Mouse (Mus musculus): ENCODE data around the gene Gpam.
"Not testable (repeated sequence)": the region's sequence is repeated elsewhere in the genome, so short reads cannot be mapped to it uniquely, and the experiment has no call there.

Gene Gpam

GRCm38 (mm10) chr19:55127072-55127718, at the start of gene Gpam:
TSS of gene Gpam (minus strand) at chr19:55127238.
- no peak for DNase-seq (ENCODE audit: low read depth, low spot score)

GRCm38 (mm10) chr19:55171585-55171984, 44.5 kb upstream of the Gpam start:
- no peak for DNase-seq (ENCODE audit: low read depth, low spot score)

DNA sequence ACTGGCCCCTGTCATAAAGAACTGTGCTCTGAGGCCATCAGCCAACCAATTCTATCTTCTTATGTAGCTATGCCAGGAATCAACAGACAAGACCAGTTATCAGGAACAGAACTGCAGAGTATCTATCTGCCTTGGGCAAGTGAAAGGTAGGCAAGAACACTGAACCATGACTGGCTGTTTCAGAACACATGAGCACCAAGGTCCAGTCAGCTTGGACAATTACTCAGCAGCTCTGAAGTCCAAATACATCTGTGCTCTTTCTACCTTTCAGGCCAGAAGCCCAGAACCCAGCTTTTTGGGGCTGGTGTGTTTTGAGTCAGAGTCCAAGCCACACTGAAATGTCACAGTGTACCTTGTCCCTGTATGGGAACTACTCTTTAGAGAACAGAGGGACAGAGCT, 43.4 kb upstream of the Gpam start:
- DNase-seq (ENCODE audit: low read depth, low spot score), result no peak

GRCm38 (mm10) chr19:55169236-55169729, 42.2 kb upstream of the Gpam start:
- not testable (repeated sequence) for DNase-seq (ENCODE audit: low read depth, low spot score)

GRCm38 (mm10) chr19:55168360-55168759, 41.3 kb upstream of the Gpam start:
- DNase-seq (ENCODE audit: low read depth, low spot score), result no peak

DNA sequence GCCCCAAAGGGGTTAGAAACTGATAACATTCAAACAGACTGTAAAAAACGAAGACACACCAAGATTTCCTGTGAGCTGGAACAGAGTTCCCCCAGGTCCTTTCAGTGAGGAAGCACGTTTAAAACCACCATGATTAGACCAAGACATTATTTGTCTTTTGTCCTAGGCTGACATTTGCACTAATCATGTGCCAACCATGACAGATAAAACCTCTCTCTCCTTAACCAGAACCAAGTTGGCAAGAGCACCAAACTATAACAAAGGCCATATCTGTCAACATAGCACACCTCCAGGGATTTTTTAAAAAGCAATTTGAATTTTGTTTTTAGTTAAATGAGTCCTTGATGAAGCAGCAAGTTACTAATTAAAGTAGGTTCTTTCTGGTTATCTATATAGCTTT, 40.7 kb upstream of the Gpam start:
- DNase-seq (ENCODE audit: low read depth, low spot score), result no peak

DNA sequence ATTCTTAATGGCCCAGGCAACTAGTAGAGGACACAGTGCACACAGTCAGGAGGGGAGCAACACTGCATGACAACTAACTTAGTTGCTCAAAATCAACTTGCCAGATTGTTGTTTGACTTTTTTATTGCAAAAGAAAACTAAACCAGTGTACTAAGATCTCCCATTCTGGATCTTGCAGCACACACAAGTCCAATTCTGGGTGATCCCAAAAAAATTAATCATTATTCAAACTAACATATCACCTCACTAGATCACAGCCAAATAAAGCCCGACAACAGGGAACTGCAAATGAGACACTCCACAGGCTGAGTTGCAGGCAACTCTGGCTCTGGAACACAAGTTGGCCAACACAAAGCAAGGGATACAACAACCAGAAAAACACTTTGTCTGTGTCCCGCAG, 39.7 kb upstream of the Gpam start:
- no peak for DNase-seq (ENCODE audit: low read depth, low spot score)

- DNase-seq (ENCODE audit: low read depth, low spot score), result no peak
Measured at GRCm38 (mm10) chr19:55165954-55166353, 38.9 kb upstream of the Gpam start.

DNA sequence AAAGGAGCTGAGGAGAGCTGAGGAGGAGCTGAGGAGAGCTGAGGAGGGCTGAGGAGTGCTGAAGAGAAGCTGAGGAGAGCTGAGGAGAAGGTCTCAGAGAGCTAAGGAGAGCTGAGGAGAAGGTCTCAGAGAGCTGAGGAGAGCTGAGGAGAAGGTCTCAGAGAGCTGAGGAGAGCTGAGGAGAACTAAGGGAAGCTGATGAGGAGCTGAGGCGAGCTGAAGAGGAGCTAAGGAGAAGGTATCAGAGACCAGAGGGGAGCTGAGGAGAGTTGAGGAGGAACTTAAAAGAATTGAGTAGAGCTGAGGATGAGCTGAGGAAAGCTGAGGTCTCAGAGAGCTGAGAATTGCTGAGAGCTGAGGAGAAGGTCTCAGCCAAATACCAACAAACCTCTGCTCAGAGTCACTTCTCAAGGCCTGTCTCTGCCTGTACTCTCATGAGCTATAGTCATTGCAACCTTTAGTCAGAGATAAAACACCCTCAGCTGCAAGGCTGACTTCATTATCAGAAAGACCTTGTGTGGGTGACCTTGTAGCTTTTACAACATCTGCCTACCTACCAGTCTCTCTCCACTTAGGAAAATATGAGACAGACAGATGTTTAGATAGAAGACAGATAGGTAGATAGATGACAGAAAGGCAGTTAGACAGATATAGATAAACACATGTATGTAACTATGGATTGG, 38.3 kb upstream of the Gpam start:
- no peak for DNase-seq (ENCODE audit: low read depth, low spot score)

DNA sequence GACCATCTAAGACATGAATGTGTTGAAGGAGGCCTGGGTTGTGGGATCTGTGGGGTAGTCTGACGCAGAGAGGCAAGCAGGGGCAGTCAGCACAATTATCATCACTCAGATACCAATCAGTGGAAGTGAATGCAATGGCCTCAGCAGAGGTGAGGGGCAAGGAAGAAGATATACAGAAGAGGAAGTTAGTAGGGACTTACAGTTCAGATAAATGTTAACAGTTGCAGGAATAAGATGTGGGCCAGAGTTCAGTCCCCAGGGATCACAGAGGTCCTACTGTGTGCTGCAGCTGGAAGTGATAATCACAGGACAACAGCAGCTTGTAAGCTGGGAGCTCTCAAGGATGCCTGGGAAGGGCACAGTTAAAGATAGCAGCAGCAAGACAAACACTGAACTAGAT, 37.1 kb upstream of the Gpam start:
- DNase-seq (ENCODE audit: low read depth, low spot score), result no peak

GRCm38 (mm10) chr19:55162271-55162670, 35.2 kb upstream of the Gpam start:
- no peak for DNase-seq (ENCODE audit: low read depth, low spot score)

DNA sequence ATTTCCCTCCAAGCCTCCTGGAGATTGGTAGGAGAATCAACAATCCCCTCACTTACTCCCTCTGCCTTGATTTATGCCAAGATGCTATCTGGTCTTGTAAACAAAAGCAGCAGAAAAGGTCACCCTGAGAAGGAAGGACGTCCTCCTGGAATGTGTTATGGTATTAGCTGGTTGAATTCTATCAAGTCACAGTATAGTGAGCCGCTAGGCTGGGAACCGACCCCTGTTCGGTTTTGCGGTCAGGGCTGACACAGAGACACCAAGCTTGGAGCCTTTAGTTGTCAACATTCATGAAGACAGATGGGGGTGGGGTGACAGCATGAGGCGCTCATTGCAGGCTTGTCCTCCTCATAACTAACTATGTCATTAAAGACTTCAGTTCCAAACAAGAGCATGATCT, 32.8 kb upstream of the Gpam start:
- DNase-seq (ENCODE audit: low read depth, low spot score), result no peak

DNA sequence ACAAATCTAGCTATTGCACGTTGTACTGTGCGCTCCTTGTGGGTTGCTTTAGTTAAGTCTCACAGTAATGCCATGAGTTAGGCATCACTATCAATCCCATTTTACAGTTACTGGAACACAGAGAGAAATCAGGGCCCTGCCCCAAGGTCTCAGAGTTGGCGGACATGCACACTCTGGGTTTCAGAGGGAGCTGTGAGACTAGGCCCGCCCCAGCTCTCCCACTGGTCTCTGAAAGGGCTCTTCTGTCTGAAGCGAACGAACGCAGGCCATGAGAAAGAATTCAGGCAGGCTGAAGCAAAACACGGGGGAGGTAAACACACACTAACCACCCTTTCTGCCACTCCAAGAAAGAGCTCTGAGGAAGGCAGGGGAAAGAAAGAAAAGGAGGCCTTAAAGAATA, 31.6 kb upstream of the Gpam start:
- no peak for DNase-seq (ENCODE audit: low read depth, low spot score)

GRCm38 (mm10) chr19:55157029-55157428, 30.0 kb upstream of the Gpam start:
- DNase-seq (ENCODE audit: low read depth, low spot score), result no peak

DNA sequence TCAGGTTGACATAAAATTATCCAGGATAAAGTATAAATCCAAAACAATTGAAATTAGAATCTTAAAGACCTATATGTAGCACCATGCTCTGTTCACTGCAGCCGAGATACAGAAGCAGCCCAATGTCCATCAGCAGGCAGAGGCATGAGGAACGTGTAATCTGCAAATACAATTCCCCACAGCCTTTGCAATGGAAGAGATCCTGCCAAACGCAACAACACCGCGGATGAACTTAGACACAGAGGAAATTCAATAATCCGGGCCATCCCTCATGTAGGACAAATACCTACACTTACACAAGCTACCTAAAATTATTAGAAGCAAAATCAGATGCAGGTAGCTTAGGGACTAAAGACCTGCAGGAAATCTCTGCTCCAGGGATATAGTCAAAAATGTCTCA, 25.9 kb upstream of the Gpam start:
- DNase-seq (ENCODE audit: low read depth, low spot score), result no peak

- DNase-seq (ENCODE audit: low read depth, low spot score), result not testable (repeated sequence)
Measured at GRCm38 (mm10) chr19:55152274-55152673, 25.2 kb upstream of the Gpam start.

- DNase-seq (ENCODE audit: low read depth, low spot score), result no peak
Measured at GRCm38 (mm10) chr19:55149646-55150045, 22.6 kb upstream of the Gpam start.

DNA sequence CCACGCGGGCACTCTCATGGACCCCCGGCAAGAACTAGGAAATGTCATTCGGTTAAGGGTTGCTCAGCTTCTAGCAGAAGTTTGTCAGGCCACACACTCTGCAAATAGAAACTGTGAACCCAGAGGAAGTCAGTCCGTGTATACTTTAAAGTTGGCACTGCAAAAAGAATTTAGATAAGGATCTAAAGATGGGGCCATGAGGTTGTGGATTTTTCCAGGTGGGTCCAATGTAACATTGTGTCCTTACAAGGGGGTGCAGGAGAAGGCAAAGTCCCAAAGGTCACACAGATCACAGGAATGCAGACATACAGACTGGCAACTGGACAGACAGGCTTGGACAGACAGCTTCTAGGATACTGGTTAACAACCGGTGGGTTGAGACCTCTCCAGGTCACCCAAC, 21.1 kb upstream of the Gpam start:
- no peak for DNase-seq (ENCODE audit: low read depth, low spot score)

- DNase-seq (ENCODE audit: low read depth, low spot score), result no peak
Measured at GRCm38 (mm10) chr19:55147568-55147967, 20.5 kb upstream of the Gpam start.

DNA sequence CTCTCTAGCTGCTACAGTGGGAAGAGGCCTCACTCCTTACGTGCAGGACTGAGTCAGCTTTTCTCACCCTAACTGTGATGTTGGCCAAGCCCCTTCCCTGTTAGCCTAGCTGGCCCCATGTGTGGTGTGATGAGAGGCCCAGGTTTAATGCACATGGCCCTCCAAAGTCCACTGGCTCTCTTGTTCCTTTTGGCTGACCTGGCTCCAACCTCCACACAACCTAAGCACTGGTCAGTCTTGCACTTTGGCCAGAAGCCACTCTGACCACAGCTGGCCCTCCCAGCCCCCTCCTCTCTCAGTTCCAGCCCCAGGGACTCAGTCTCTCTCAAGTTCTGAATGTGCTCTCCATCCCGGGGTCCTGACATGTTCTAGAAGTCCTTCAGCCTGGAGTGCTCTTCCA, 18.1 kb upstream of the Gpam start:
- no peak for DNase-seq (ENCODE audit: low read depth, low spot score)

- no peak for DNase-seq (ENCODE audit: low read depth, low spot score)
Measured at GRCm38 (mm10) chr19:55144691-55145090, 17.7 kb upstream of the Gpam start.

- no peak for DNase-seq (ENCODE audit: low read depth, low spot score)
Measured at GRCm38 (mm10) chr19:55143391-55144300, 16.6 kb upstream of the Gpam start.
